Mouse (Mus musculus): ENCODE data around the gene Ago3. TPM values are rescaled to one million over a fixed set of nuclear protein-coding genes. Genes with fewer than 3 reads are reported as not detected.

The Ago3 gene
- total and polyA plus RNA-seq, 3 experiments: 5.3 to 6.7 (median 5.3) TPM

DNA sequence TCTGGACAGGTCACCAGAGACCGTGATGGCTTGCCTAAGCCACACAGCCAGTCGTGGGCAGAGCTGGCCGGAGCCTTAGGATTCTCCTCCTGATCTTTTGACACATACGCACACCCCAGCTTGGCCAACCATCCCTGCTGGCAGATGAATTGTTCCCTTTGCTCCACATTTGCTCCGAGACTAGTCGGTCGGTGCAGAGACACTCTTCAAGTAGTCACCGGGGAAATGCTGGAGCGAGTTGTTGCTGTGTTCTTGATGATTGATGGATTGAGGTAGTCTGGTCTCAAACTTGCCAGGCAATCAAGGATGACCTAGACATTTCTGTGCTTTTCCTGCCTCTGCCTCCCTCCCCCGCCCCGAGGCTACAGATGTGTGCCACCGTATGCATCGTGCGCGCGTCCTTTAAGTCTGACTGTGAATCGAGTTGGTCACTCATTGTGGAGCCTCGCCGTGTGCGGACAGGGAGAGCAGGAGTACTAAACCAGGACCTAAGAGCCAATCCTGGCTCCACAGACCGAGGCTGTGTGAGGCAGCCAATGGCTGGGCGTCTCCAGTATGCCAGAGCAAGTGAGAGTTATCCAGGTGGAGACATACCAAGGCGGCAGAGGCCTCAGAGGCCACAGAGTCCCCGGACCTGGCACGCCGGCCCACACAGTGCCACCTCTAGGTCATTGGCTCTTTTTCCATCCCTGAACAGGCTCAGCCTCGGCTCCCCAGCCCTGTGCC lies 127.6 kb downstream of the Ago3 start:
- Histone ChIP-seq H3K36me3 (replicated peaks in 1 of 2; ENCODE audit: control insufficient read depth in 1 of 2, insufficient read depth in 1 of 2, low read length in 1 of 2) (no peaks in the 10 kb centered on the region), H3K4me2 (ENCODE audit: insufficient read depth, low read depth, poor library complexity, severe bottlenecking) (peak overlapping the region; percentile 83), H3K9me3 (replicated peaks; ENCODE audit: low read length) (peaks cover 10% of the 10 kb centered on the region), H3K4me3 (replicated peaks in 1 of 3; ENCODE audit: low read depth in 2 of 3, low read length in 2 of 3, poor library complexity in 1 of 3) (no peak overlapping the region), H3K4me1 (ENCODE audit: control insufficient read depth in 1 of 2, insufficient read depth in 2 of 2) (peaks cover 0 to 16% of the 10 kb centered on the region in 2 experiments; a peak in 3 of 4 replicates), H3K79me2 (replicated peaks; ENCODE audit: control insufficient read depth, extremely low read depth, insufficient read depth, poor library complexity, severe bottlenecking) (no peaks in the 10 kb centered on the region), H3K27ac (ENCODE audit: insufficient read depth, low read depth) (no peak overlapping the region), H3K9ac (ENCODE audit: insufficient read depth, low read depth) (no peak overlapping the region), H3K27me3 (replicated peaks) (peaks cover 54% of the 10 kb centered on the region)
- no peak for DNase-seq (ENCODE audit: extremely low read depth)
- dilution Hi-C loops (cut with MboI; ENCODE audit: extremely low pct_ligation_motif_present, extremely low pct_unique_long_range_greater_than_20kb, low sequenced_read_pairs): no loop called here
- in situ Hi-C loops (cut with MboI; ENCODE audit: low pct_ligation_motif_present, low pct_unique_long_range_greater_than_20kb, low sequenced_read_pairs): loop anchor here (5.0 kb wide), 1 partner anchor 74 kb away; no protein-coding TSS in a partner anchor
- TF ChIP-seq JUN (IDR thresholded peaks at IDR 0.05; ENCODE audit: insufficient read depth, low read depth, low read length) (no peak), POLR2A (IDR thresholded peaks at IDR 0.05; ENCODE audit: low read depth, low read length) (no peak), CTCF (conservative IDR thresholded peaks at IDR 0.05 in 1 of 2, IDR thresholded peaks at IDR 0.05 in 1 of 2; ENCODE audit: low read depth in 2 of 2, low read length in 2 of 2) (no peak), ZNF384 (IDR thresholded peaks at IDR 0.05; ENCODE audit: low read depth, low read length) (no peak), USF1 (IDR thresholded peaks at IDR 0.05; ENCODE audit: low read depth, low read length) (no peak), ELF1 (IDR thresholded peaks at IDR 0.05; ENCODE audit: low read depth, low read length) (no peak), RAD21 (IDR thresholded peaks at IDR 0.05; ENCODE audit: low read depth, low read length) (no peak), ZC3H11A (IDR thresholded peaks at IDR 0.05; ENCODE audit: low read depth, low read length) (no peak), NRF1 (IDR thresholded peaks at IDR 0.05; ENCODE audit: low read depth, low read length) (no peak), E2F4 (IDR thresholded peaks at IDR 0.05; ENCODE audit: insufficient replicate concordance, low read depth, low read length) (no peak), MYC (IDR thresholded peaks at IDR 0.05; ENCODE audit: low read depth, low read length) (no peak), GABPA (IDR thresholded peaks at IDR 0.05; ENCODE audit: insufficient replicate concordance, low read depth, low read length) (no peak), PAX5 (IDR thresholded peaks at IDR 0.05; ENCODE audit: low read length) (no peak), TCF12 (IDR thresholded peaks at IDR 0.05; ENCODE audit: low read depth, low read length) (no peak), MXI1 (IDR thresholded peaks at IDR 0.05; ENCODE audit: low read depth, low read length) (no peak), MAZ (IDR thresholded peaks at IDR 0.05; ENCODE audit: low read depth, low read length) (no peak), SIN3A (IDR thresholded peaks at IDR 0.05; ENCODE audit: low read length) (no peak), BHLHE40 (IDR thresholded peaks at IDR 0.05; ENCODE audit: low read depth, low read length) (no peak), UBTF (IDR thresholded peaks at IDR 0.05; ENCODE audit: low read depth, low read length) (no peak), IRF4 (IDR thresholded peaks at IDR 0.05; ENCODE audit: low read depth, low read length) (no peak)

Measured in CH12.LX (cell line).